Mouse (Mus musculus) liver, embryonic 12.5 days (tissue): ENCODE measurements around the gene Klhl42. TPM values are rescaled to one million over a fixed set of nuclear protein-coding genes. Genes with fewer than 3 reads are reported as not detected.

Experiments
- polyA plus RNA-seq: library from polyadenylated mRNA; unstranded; fragments of >200 nt; fragmentation: Nextera tagmentation; extraction: Ambion mirVana; gene quantifications from 2 replicates; pipeline ENCODE4 v1.2.1, GENCODE M21; 2016

Gene Klhl42
- polyA plus RNA-seq, 1 experiment from 2014 or later: 3.6 TPM

Other genes with a start within 250 kb of the Klhl42 start
- gene Smco2, start 241.3 kb upstream of the Klhl42 start, polyA plus RNA-seq: not detected in 2 replicates
- 16.5 and 17.5 TPM in 2 replicates for gene Ppfibp1, start 202.9 kb upstream of the Klhl42 start, polyA plus RNA-seq
- 0.06 and 0.11 TPM in 2 replicates for gene 1700034J05Rik, start 137.0 kb upstream of the Klhl42 start, polyA plus RNA-seq
- 0.87 and 0.91 TPM in 2 replicates for gene Rep15, start 58.8 kb upstream of the Klhl42 start, polyA plus RNA-seq
- gene Mrps35, start 48.6 kb upstream of the Klhl42 start, polyA plus RNA-seq: 72.2 and 77.2 TPM in 2 replicates
- gene Mansc4, start 4.3 kb upstream of the Klhl42 start, polyA plus RNA-seq: 0.11 and 0.16 TPM in 2 replicates
- 0.07 TPM in 1 of 2 replicates, not detected in the other for gene Pthlh, start 172.8 kb downstream of the Klhl42 start, polyA plus RNA-seq